In genomic region chr6:48675931-48676859, GRCm38 (mm10) we compare ENCODE assay signal across 8 mouse cellular contexts. TPM values are rescaled to one million over a fixed set of nuclear protein-coding genes. Genes with fewer than 3 reads are reported as not detected.
DNase-seq lines count a peak whose midpoint lies in the region; ATAC-seq lines count a peak whose summit lies in the region.

Gene Gimap9 (plus strand): TSS chr6:48676129.

- H3K4me1 ChIP-seq in erythroblast, embryonic 14.5 days (ENCODE audit: control insufficient read depth) = peaks cover 13% of the 10 kb centered on the region
- H3K4me1 ChIP-seq in liver, embryonic 15.5 days (replicated peaks) = peaks cover 26% of the 10 kb centered on the region
- no peaks in the 10 kb centered on the region for H3K4me1 ChIP-seq in neural tube, embryonic 12.5 days

- ATAC-seq in inflammation-experienced regulatory T-cells, adult 6 months = peak; percentile 58
- ATAC-seq in liver, embryonic 15.5 days (ENCODE audit: insufficient read depth) = peak; percentile 80
- no peak for ATAC-seq in neural tube, embryonic 12.5 days (ENCODE audit: low FRiP score, low read depth)

- no peaks in the 10 kb centered on the region for H3K27me3 ChIP-seq in erythroblast, embryonic 14.5 days (ENCODE audit: control insufficient read depth)
- H3K27me3 ChIP-seq in liver, embryonic 15.5 days = no peaks in the 10 kb centered on the region
- no peaks in the 10 kb centered on the region for H3K27me3 ChIP-seq in neural tube, embryonic 12.5 days (replicated peaks)

- 5% methylated on average over 11 of the region's 13 CpGs for WGBS in liver, embryonic 15.5 days (ENCODE audit: insufficient replicate concordance)
- WGBS in neural tube, embryonic 12.5 days = 31% methylated on average over 13 of the region's 13 CpGs

- H3K9me3 ChIP-seq in erythroblast, embryonic 14.5 days (ENCODE audit: control insufficient read depth, low read length) = no peaks in the 10 kb centered on the region
- H3K9me3 ChIP-seq in liver, embryonic 15.5 days (replicated peaks) = no peaks in the 10 kb centered on the region
- no peaks in the 10 kb centered on the region for H3K9me3 ChIP-seq in neural tube, embryonic 12.5 days

- no peaks in the 10 kb centered on the region; the same call in 1 of the 2 replicates for H3K36me3 ChIP-seq in erythroblast, embryonic 14.5 days (ENCODE audit: control insufficient read depth)
- no peaks in the 10 kb centered on the region for H3K36me3 ChIP-seq in liver, embryonic 15.5 days (replicated peaks)
- no peaks in the 10 kb centered on the region for H3K36me3 ChIP-seq in neural tube, embryonic 12.5 days

- peak within 1 kb of the TSS; percentile 22 for H3K9ac ChIP-seq in liver, embryonic 15.5 days
- H3K9ac ChIP-seq in neural tube, embryonic 12.5 days = no peak within 1 kb of the TSS

- H3K4me3 ChIP-seq in erythroblast, embryonic 14.5 days (replicated peaks) = peak within 1 kb of the TSS; percentile 58
- H3K4me3 ChIP-seq in liver, embryonic 15.5 days (replicated peaks) = peak within 1 kb of the TSS; percentile 52
- no peak within 1 kb of the TSS for H3K4me3 ChIP-seq in neural tube, embryonic 12.5 days

- peak within 1 kb of the TSS; percentile 64 for H3K4me2 ChIP-seq in liver, embryonic 15.5 days
- H3K4me2 ChIP-seq in neural tube, embryonic 12.5 days (replicated peaks) = peak within 1 kb of the TSS; percentile 18; the same call in 1 of the 2 replicates

- DNase-seq in ovary, postnatal 36 days (ENCODE audit: low spot score) = peak; percentile 21
- no peak for DNase-seq in ovary, adult 18-20 months (ENCODE audit: low spot score)
- no peak for DNase-seq in cerebellum, adult 9-10 months
- DNase-seq in frontal cortex, postnatal 36 days (ENCODE audit: low spot score in 2 of 2) = no peak

- peak within 1 kb of the TSS; percentile 57 for H3K27ac ChIP-seq in liver, embryonic 15.5 days (replicated peaks)
- no peak within 1 kb of the TSS for H3K27ac ChIP-seq in neural tube, embryonic 12.5 days

RNA-seq across cellular contexts. Expression of gene Gimap9, which starts in this region (rescaled TPM):
- polyA plus RNA-seq in erythroblast, embryonic 14.5 days (2012) = 0.05 TPM in 1 of 2 replicates, not detected in the other
- polyA plus RNA-seq in inflammation-experienced regulatory T-cells, adult 6 months (2017; shearing (Covaris generic)) = 100 to 1,000 TPM; 236 to 293 (median 290) TPM
- polyA plus RNA-seq in liver, embryonic 15.5 days (2015; fragmentation: Nextera tagmentation; extraction: Ambion mirVana) = 7.5 and 9.5 TPM in 2 replicates
- 2.2 and 2.5 TPM in 2 replicates for polyA plus RNA-seq in neural tube, embryonic 12.5 days (2016; fragmentation: Nextera tagmentation; extraction: Ambion mirVana)

Comparison
In these comparisons a context has a peak if more than half of its experiments do, and no peak if none do; other contexts are left out.
1. RNA of gene Gimap9 (polyA plus RNA-seq): 236 to 293 TPM in inflammation-experienced regulatory T-cells, adult 6 months; 7.5 to 9.5 TPM in liver, embryonic 15.5 days, 2.2 to 2.5 TPM in neural tube, embryonic 12.5 days and 0.05 TPM in erythroblast, embryonic 14.5 days; every median in the first group is over 10 times any median in the second.